Mouse (Mus musculus): ENCODE data around the gene Cadps2. TPM values are rescaled to one million over a fixed set of nuclear protein-coding genes. Genes with fewer than 3 reads are reported as not detected.

Gene Cadps2
- polyA plus RNA-seq, 1 experiment = 0.90 TPM

- no peaks in the 10 kb centered on the region for H3K4me1 ChIP-seq (ENCODE audit: control insufficient read depth, insufficient read depth, low read length)
- H3K27ac ChIP-seq (ENCODE audit: insufficient read depth, low read length) = no peak overlapping the region
- H3K4me3 ChIP-seq (ENCODE audit: low read depth, low read length) = no peak overlapping the region
- H3K9me3 ChIP-seq (replicated peaks; ENCODE audit: control insufficient read depth, insufficient read depth, low read length, poor library complexity, severe bottlenecking) = no peaks in the 10 kb centered on the region
- no peaks in the 10 kb centered on the region for H3K27me3 ChIP-seq (ENCODE audit: control insufficient read depth, insufficient read depth, low read length, poor library complexity, severe bottlenecking)
- no peak for TF ChIP-seq EP300 (IDR thresholded peaks at IDR 0.05; ENCODE audit: insufficient read depth, low read depth, low read length)
- no peak for TF ChIP-seq CTCF (IDR thresholded peaks at IDR 0.05; ENCODE audit: low read depth, low read length)
- no peak for TF ChIP-seq POLR2A (IDR thresholded peaks at IDR 0.05; ENCODE audit: insufficient read depth, low read length)
- no peaks in the 10 kb centered on the region for H3K36me3 ChIP-seq (ENCODE audit: control insufficient read depth, insufficient read depth, low read length, poor library complexity, severe bottlenecking)
- no peak overlapping the region for H3K9ac ChIP-seq (ENCODE audit: low read depth, poor library complexity, severe bottlenecking)
Measured at GRCm38 (mm10) chr6:23294685-23295084, 544.5 kb downstream of the Cadps2 start.

- Histone ChIP-seq H3K4me1 (ENCODE audit: control insufficient read depth, insufficient read depth, low read length) (no peaks in the 10 kb centered on the region), H3K27me3 (ENCODE audit: control insufficient read depth, insufficient read depth, low read length, poor library complexity, severe bottlenecking) (no peaks in the 10 kb centered on the region), H3K9ac (ENCODE audit: low read depth, poor library complexity, severe bottlenecking) (no peak overlapping the region), H3K36me3 (ENCODE audit: control insufficient read depth, insufficient read depth, low read length, poor library complexity, severe bottlenecking) (no peaks in the 10 kb centered on the region), H3K4me3 (ENCODE audit: low read depth, low read length) (no peak overlapping the region), H3K27ac (ENCODE audit: insufficient read depth, low read length) (no peak overlapping the region), H3K9me3 (replicated peaks; ENCODE audit: control insufficient read depth, insufficient read depth, low read length, poor library complexity, severe bottlenecking) (no peaks in the 10 kb centered on the region; the same call in 1 of the 2 replicates)
- TF ChIP-seq EP300 (IDR thresholded peaks at IDR 0.05; ENCODE audit: insufficient read depth, low read depth, low read length) (no peak), CTCF (IDR thresholded peaks at IDR 0.05; ENCODE audit: low read depth, low read length) (no peak), POLR2A (IDR thresholded peaks at IDR 0.05; ENCODE audit: insufficient read depth, low read length) (no peak)
Measured at GRCm38 (mm10) chr6:23288752-23289151, 550.5 kb downstream of the Cadps2 start.

GRCm38 (mm10) chr6:23281514-23281820 lies 557.8 kb downstream of the Cadps2 start:
- Histone ChIP-seq H3K4me3 (ENCODE audit: low read depth, low read length) (no peak overlapping the region), H3K27ac (ENCODE audit: insufficient read depth, low read length) (no peak overlapping the region)
- no peak for TF ChIP-seq POLR2A (IDR thresholded peaks at IDR 0.05; ENCODE audit: insufficient read depth, low read length)
- TF ChIP-seq EP300 (IDR thresholded peaks at IDR 0.05; ENCODE audit: insufficient read depth, low read depth, low read length) = no peak
- TF ChIP-seq CTCF (IDR thresholded peaks at IDR 0.05; ENCODE audit: low read depth, low read length) = no peak

GRCm38 (mm10) chr6:23280811-23281513 lies 558.3 kb downstream of the Cadps2 start:
- H3K9me3 ChIP-seq (replicated peaks; ENCODE audit: control insufficient read depth, insufficient read depth, low read length, poor library complexity, severe bottlenecking) = no peaks in the 10 kb centered on the region
- no peaks in the 10 kb centered on the region for H3K4me1 ChIP-seq (ENCODE audit: control insufficient read depth, insufficient read depth, low read length)
- H3K27ac ChIP-seq (ENCODE audit: insufficient read depth, low read length) = no peak overlapping the region
- no peaks in the 10 kb centered on the region for H3K36me3 ChIP-seq (ENCODE audit: control insufficient read depth, insufficient read depth, low read length, poor library complexity, severe bottlenecking)
- H3K27me3 ChIP-seq (ENCODE audit: control insufficient read depth, insufficient read depth, low read length, poor library complexity, severe bottlenecking) = peaks cover 1% of the 10 kb centered on the region; the same call in 1 of the 2 replicates
- TF ChIP-seq POLR2A (IDR thresholded peaks at IDR 0.05; ENCODE audit: insufficient read depth, low read length) (no peak), CTCF (IDR thresholded peaks at IDR 0.05; ENCODE audit: low read depth, low read length) (no peak)
- H3K4me3 ChIP-seq (ENCODE audit: low read depth, low read length) = no peak overlapping the region
- H3K9ac ChIP-seq (ENCODE audit: low read depth, poor library complexity, severe bottlenecking) = no peak overlapping the region

More at GRCm38 (mm10) chr6:23281514-23281820, 557.8 kb downstream of the Cadps2 start:
- Histone ChIP-seq H3K9ac (ENCODE audit: low read depth, poor library complexity, severe bottlenecking) (no peak overlapping the region), H3K4me1 (ENCODE audit: control insufficient read depth, insufficient read depth, low read length) (no peaks in the 10 kb centered on the region), H3K36me3 (ENCODE audit: control insufficient read depth, insufficient read depth, low read length, poor library complexity, severe bottlenecking) (no peaks in the 10 kb centered on the region), H3K27me3 (ENCODE audit: control insufficient read depth, insufficient read depth, low read length, poor library complexity, severe bottlenecking) (peaks cover 1% of the 10 kb centered on the region; the same call in 1 of the 2 replicates), H3K9me3 (replicated peaks; ENCODE audit: control insufficient read depth, insufficient read depth, low read length, poor library complexity, severe bottlenecking) (no peaks in the 10 kb centered on the region)

- TF ChIP-seq CTCF (IDR thresholded peaks at IDR 0.05; ENCODE audit: low read depth, low read length) = no peak
- no peak for TF ChIP-seq POLR2A (IDR thresholded peaks at IDR 0.05; ENCODE audit: insufficient read depth, low read length)
Measured at GRCm38 (mm10) chr6:23273483-23273882, 565.7 kb downstream of the Cadps2 start.

GRCm38 (mm10) chr6:23272979-23273378 lies 566.2 kb downstream of the Cadps2 start:
- Histone ChIP-seq H3K4me3 (ENCODE audit: low read depth, low read length) (no peak overlapping the region), H3K9me3 (replicated peaks; ENCODE audit: control insufficient read depth, insufficient read depth, low read length, poor library complexity, severe bottlenecking) (no peaks in the 10 kb centered on the region), H3K36me3 (ENCODE audit: control insufficient read depth, insufficient read depth, low read length, poor library complexity, severe bottlenecking) (no peaks in the 10 kb centered on the region), H3K4me1 (ENCODE audit: control insufficient read depth, insufficient read depth, low read length) (no peaks in the 10 kb centered on the region), H3K27me3 (ENCODE audit: control insufficient read depth, insufficient read depth, low read length, poor library complexity, severe bottlenecking) (no peaks in the 10 kb centered on the region), H3K9ac (ENCODE audit: low read depth, poor library complexity, severe bottlenecking) (no peak overlapping the region), H3K27ac (ENCODE audit: insufficient read depth, low read length) (no peak overlapping the region)
- no peak for TF ChIP-seq CTCF (IDR thresholded peaks at IDR 0.05; ENCODE audit: low read depth, low read length)
- no peak for TF ChIP-seq EP300 (IDR thresholded peaks at IDR 0.05; ENCODE audit: insufficient read depth, low read depth, low read length)
- TF ChIP-seq POLR2A (IDR thresholded peaks at IDR 0.05; ENCODE audit: insufficient read depth, low read length) = no peak

More at GRCm38 (mm10) chr6:23273483-23273882, 565.7 kb downstream of the Cadps2 start:
- H3K27me3 ChIP-seq (ENCODE audit: control insufficient read depth, insufficient read depth, low read length, poor library complexity, severe bottlenecking) = peaks cover under 1% of the 10 kb centered on the region; the same call in 1 of the 2 replicates
- H3K9ac ChIP-seq (ENCODE audit: low read depth, poor library complexity, severe bottlenecking) = no peak overlapping the region
- H3K4me3 ChIP-seq (ENCODE audit: low read depth, low read length) = no peak overlapping the region
- H3K27ac ChIP-seq (ENCODE audit: insufficient read depth, low read length) = no peak overlapping the region
- H3K4me1 ChIP-seq (ENCODE audit: control insufficient read depth, insufficient read depth, low read length) = no peaks in the 10 kb centered on the region
- no peaks in the 10 kb centered on the region for H3K36me3 ChIP-seq (ENCODE audit: control insufficient read depth, insufficient read depth, low read length, poor library complexity, severe bottlenecking)
- no peaks in the 10 kb centered on the region for H3K9me3 ChIP-seq (replicated peaks; ENCODE audit: control insufficient read depth, insufficient read depth, low read length, poor library complexity, severe bottlenecking)
